In genomic region chr14:55097646-55098045, GRCm38 (mm10) we compare ENCODE assay signal across 9 mouse cellular contexts. TPM values are rescaled to one million over a fixed set of nuclear protein-coding genes. Genes with fewer than 3 reads are reported as not detected.
DNase-seq lines count a peak whose midpoint lies in the region; ATAC-seq and TF ChIP-seq lines count a peak whose summit lies in the region.
"Had no signal": no experiment of that assay in that cellular context is flagged by ENCODE, and none has a peak within 500 bp of the region (broad histone marks: within the 10 kb centered on the region; RNA-seq: fewer than 3 reads in every experiment).

No protein-coding gene starts in this region.

- H3K4me3 ChIP-seq in forebrain, embryonic 12.5 days (replicated peaks) = no peak overlapping the region
- no peak overlapping the region for H3K4me3 ChIP-seq in forebrain, embryonic 16.5 days (replicated peaks; ENCODE audit: low read length)
- no peak overlapping the region for H3K4me3 ChIP-seq in layer of hippocampus, adult 2 months
- no peak overlapping the region for H3K4me3 ChIP-seq in hindbrain, embryonic 11.5 days (ENCODE audit: low read depth, low read length)
- H3K4me3 ChIP-seq in midbrain, embryonic 16.5 days (ENCODE audit: low read depth, low read length) = no peak overlapping the region
- H3K4me3 ChIP-seq: myocyte had no signal

- 63% methylated on average over 10 of the region's 10 CpGs for WGBS in forebrain, embryonic 12.5 days
- WGBS in forebrain, embryonic 16.5 days = 65% methylated on average over 10 of the region's 10 CpGs
- 68% methylated on average over 10 of the region's 10 CpGs for WGBS in hindbrain, embryonic 11.5 days
- 53% methylated on average over 10 of the region's 10 CpGs for WGBS in midbrain, embryonic 16.5 days

- intact Hi-C loops in left cerebral cortex, postnatal 25 days (cut with DNase I) = loop anchor here (5.0 kb wide), 1 partner anchor 195 kb away; no protein-coding TSS in a partner anchor
- intact Hi-C loops in left cerebral cortex, postnatal 36 days (cut with DNase I) = no loop called here

- 0 out of 2 replicates have a peak overlapping the region, but pooled peaks have one; percentile 12 for H3K9ac ChIP-seq in forebrain, embryonic 12.5 days
- H3K9ac ChIP-seq in forebrain, embryonic 16.5 days (replicated peaks; ENCODE audit: low read depth, low read length) = no peak overlapping the region
- no peak overlapping the region for H3K9ac ChIP-seq in hindbrain, embryonic 11.5 days (ENCODE audit: low read depth, low read length)
- H3K9ac ChIP-seq in midbrain, embryonic 16.5 days (ENCODE audit: low read depth, low read length) = no peak overlapping the region

- H3K36me3 ChIP-seq in forebrain, embryonic 12.5 days (replicated peaks) = peaks cover 19% of the 10 kb centered on the region; the same call in 1 of the 2 replicates
- H3K36me3 ChIP-seq in forebrain, embryonic 16.5 days (ENCODE audit: control insufficient read depth, insufficient read depth) = no peaks in the 10 kb centered on the region
- H3K36me3 ChIP-seq in hindbrain, embryonic 11.5 days (ENCODE audit: control insufficient read depth, insufficient read depth, low read length) = no peaks in the 10 kb centered on the region
- H3K36me3 ChIP-seq in midbrain, embryonic 16.5 days (ENCODE audit: control insufficient read depth, insufficient read depth, low read length) = peaks cover 3% of the 10 kb centered on the region; the same call in 1 of the 2 replicates

- no peak overlapping the region for H3K4me2 ChIP-seq in forebrain, embryonic 12.5 days
- H3K4me2 ChIP-seq in forebrain, embryonic 16.5 days (ENCODE audit: low read length) = no peak overlapping the region
- no peak overlapping the region for H3K4me2 ChIP-seq in hindbrain, embryonic 11.5 days (replicated peaks; ENCODE audit: low read depth, low read length)
- peak overlapping the region; percentile 1; the same call in 1 of the 2 replicates for H3K4me2 ChIP-seq in midbrain, embryonic 16.5 days (ENCODE audit: low read length)

- H3K27ac ChIP-seq in forebrain, embryonic 12.5 days = peak overlapping the region; percentile 59
- no peak overlapping the region for H3K27ac ChIP-seq in forebrain, embryonic 16.5 days (ENCODE audit: low read length)
- H3K27ac ChIP-seq in layer of hippocampus, adult 2 months = peak overlapping the region; percentile 96; the same call in 1 of the 2 replicates
- H3K27ac ChIP-seq in hindbrain, embryonic 11.5 days (ENCODE audit: low read depth, low read length) = peak overlapping the region; percentile 47
- H3K27ac ChIP-seq in midbrain, embryonic 16.5 days (ENCODE audit: low read length) = peak overlapping the region; percentile 3; the same call in 1 of the 2 replicates

- no peaks in the 10 kb centered on the region for H3K9me3 ChIP-seq in forebrain, embryonic 12.5 days
- H3K9me3 ChIP-seq in forebrain, embryonic 16.5 days (ENCODE audit: control insufficient read depth, low read length) = no peaks in the 10 kb centered on the region
- no peaks in the 10 kb centered on the region for H3K9me3 ChIP-seq in hindbrain, embryonic 11.5 days (ENCODE audit: control insufficient read depth, low read length)
- H3K9me3 ChIP-seq in midbrain, embryonic 16.5 days (replicated peaks; ENCODE audit: control insufficient read depth, low read length, poor library complexity, severe bottlenecking) = no peaks in the 10 kb centered on the region

- peaks cover 34% of the 10 kb centered on the region for H3K4me1 ChIP-seq in forebrain, embryonic 12.5 days
- peaks cover 28% of the 10 kb centered on the region for H3K4me1 ChIP-seq in forebrain, embryonic 16.5 days (replicated peaks; ENCODE audit: control insufficient read depth, insufficient read depth, low read length)
- peaks cover 9% of the 10 kb centered on the region; the same call in 1 of the 2 replicates for H3K4me1 ChIP-seq in hindbrain, embryonic 11.5 days (replicated peaks; ENCODE audit: control insufficient read depth, insufficient read depth, low read length)
- peaks cover 25% of the 10 kb centered on the region for H3K4me1 ChIP-seq in midbrain, embryonic 16.5 days (ENCODE audit: control insufficient read depth, insufficient read depth, low read length)

- TF ChIP-seq CTCF in layer of hippocampus, adult 2 months (conservative IDR thresholded peaks at IDR 0.05) = no peak

- no peak for DNase-seq in layer of hippocampus, adult 2 months (ENCODE audit: low spot score in 2 of 2)
- DNase-seq in layer of hippocampus, postnatal 14 days (ENCODE audit: low spot score in 2 of 2) = no peak
- no peak for DNase-seq in hindbrain, embryonic 11.5 days (ENCODE audit: low spot score)
- no peak for DNase-seq in left cerebral cortex, postnatal 25 days (ENCODE audit: low spot score in 2 of 2)
- no peak for DNase-seq in left cerebral cortex, postnatal 36 days (ENCODE audit: low spot score in 2 of 2)

- no peak for ATAC-seq in forebrain, embryonic 12.5 days (ENCODE audit: low FRiP score)
- ATAC-seq in forebrain, embryonic 16.5 days = no peak
- no peak for ATAC-seq in hindbrain, embryonic 11.5 days (ENCODE audit: low FRiP score)
- no peak for ATAC-seq in midbrain, embryonic 16.5 days

- H3K27me3 ChIP-seq in forebrain, embryonic 12.5 days = 0 out of 2 replicates have a peak, but pooled peaks cover 3% of the 10 kb centered on the region
- no peaks in the 10 kb centered on the region for H3K27me3 ChIP-seq in forebrain, embryonic 16.5 days (replicated peaks; ENCODE audit: control insufficient read depth, insufficient read depth, low read length)
- no peaks in the 10 kb centered on the region for H3K27me3 ChIP-seq in hindbrain, embryonic 11.5 days (ENCODE audit: control insufficient read depth, insufficient read depth, low read length)
- no peaks in the 10 kb centered on the region for H3K27me3 ChIP-seq in midbrain, embryonic 16.5 days (ENCODE audit: control insufficient read depth, insufficient read depth, low read depth, low read length)

RNA-seq across cellular contexts. Expression of gene Thtpa, which starts 3.1 kb away (rescaled TPM):
- polyA plus RNA-seq in forebrain, embryonic 12.5 days (2016; fragmentation: Nextera tagmentation; extraction: Ambion mirVana) = 32.0 and 33.0 TPM in 2 replicates
- polyA plus RNA-seq in forebrain, embryonic 16.5 days (2015; fragmentation: Nextera tagmentation; extraction: Ambion mirVana) = 55.2 and 56.6 TPM in 2 replicates
- 10 to 100 TPM; 19.3 to 23.7 TPM for total RNA-seq in layer of hippocampus, adult 2 months (2021)
- total RNA-seq in layer of hippocampus, postnatal 14 days (2021) = 10 to 100 TPM; 21.7 to 24.7 TPM
- polyA plus RNA-seq in hindbrain, embryonic 11.5 days (2014; fragmentation: Nextera tagmentation; extraction: Ambion mirVana) = 18.2 and 20.9 TPM in 2 replicates
- 37.0 and 38.6 TPM in 2 replicates for polyA plus RNA-seq in midbrain, embryonic 16.5 days (2015; fragmentation: Nextera tagmentation; extraction: Ambion mirVana)
- total RNA-seq in left cerebral cortex, postnatal 25 days (2021) = 10 to 100 TPM; 23.8 to 25.0 TPM
- total RNA-seq in left cerebral cortex, postnatal 36 days (2021) = 10 to 100 TPM; 24.3 to 29.5 TPM

RNA-seq across cellular contexts. Expression of gene Zfhx2, which starts 5.5 kb away (rescaled TPM):
- polyA plus RNA-seq in forebrain, embryonic 12.5 days (2016; fragmentation: Nextera tagmentation; extraction: Ambion mirVana) = 26.3 and 28.1 TPM in 2 replicates
- 21.5 and 32.9 TPM in 2 replicates for polyA plus RNA-seq in forebrain, embryonic 16.5 days (2015; fragmentation: Nextera tagmentation; extraction: Ambion mirVana)
- total RNA-seq in layer of hippocampus, adult 2 months (2021) = 10 to 100 TPM; 55.5 to 67.3 TPM
- total RNA-seq in layer of hippocampus, postnatal 14 days (2021) = 10 to 100 TPM; 41.2 to 48.8 TPM
- 16.1 and 20.8 TPM in 2 replicates for polyA plus RNA-seq in hindbrain, embryonic 11.5 days (2014; fragmentation: Nextera tagmentation; extraction: Ambion mirVana)
- 25.9 and 34.6 TPM in 2 replicates for polyA plus RNA-seq in midbrain, embryonic 16.5 days (2015; fragmentation: Nextera tagmentation; extraction: Ambion mirVana)
- total RNA-seq in left cerebral cortex, postnatal 25 days (2021) = 10 to 100 TPM; 37.5 to 47.1 TPM
- 10 to 100 TPM; 31.0 to 52.3 TPM for total RNA-seq in left cerebral cortex, postnatal 36 days (2021)

RNA-seq across cellular contexts. Expression of gene Ap1g2, which starts 8.7 kb away (rescaled TPM):
- 10.2 and 11.4 TPM in 2 replicates for polyA plus RNA-seq in forebrain, embryonic 12.5 days (2016; fragmentation: Nextera tagmentation; extraction: Ambion mirVana)
- 13.3 and 16.5 TPM in 2 replicates for polyA plus RNA-seq in forebrain, embryonic 16.5 days (2015; fragmentation: Nextera tagmentation; extraction: Ambion mirVana)
- 10 to 100 TPM; 15.4 to 19.3 TPM for total RNA-seq in layer of hippocampus, adult 2 months (2021)
- 10 to 100 TPM; 15.8 to 18.6 TPM for total RNA-seq in layer of hippocampus, postnatal 14 days (2021)
- polyA plus RNA-seq in hindbrain, embryonic 11.5 days (2014; fragmentation: Nextera tagmentation; extraction: Ambion mirVana) = 9.0 and 9.4 TPM in 2 replicates
- polyA plus RNA-seq in midbrain, embryonic 16.5 days (2015; fragmentation: Nextera tagmentation; extraction: Ambion mirVana) = 9.0 and 9.2 TPM in 2 replicates
- total RNA-seq in left cerebral cortex, postnatal 25 days (2021) = 10 to 100 TPM; 10.3 to 11.3 TPM
- 10 to 100 TPM in 1 of 2 experiments, 1 to 10 TPM in 1; 6.3 to 20.1 TPM for total RNA-seq in left cerebral cortex, postnatal 36 days (2021)

RNA-seq across cellular contexts. Expression of gene Jph4, which starts 19.1 kb away (rescaled TPM):
- 9.0 and 9.4 TPM in 2 replicates for polyA plus RNA-seq in forebrain, embryonic 12.5 days (2016; fragmentation: Nextera tagmentation; extraction: Ambion mirVana)
- polyA plus RNA-seq in forebrain, embryonic 16.5 days (2015; fragmentation: Nextera tagmentation; extraction: Ambion mirVana) = 33.6 and 45.1 TPM in 2 replicates
- total RNA-seq in layer of hippocampus, adult 2 months (2021) = 100 to 1,000 TPM; 453 to 476 TPM
- total RNA-seq in layer of hippocampus, postnatal 14 days (2021) = 100 to 1,000 TPM; 408 to 411 TPM
- polyA plus RNA-seq in hindbrain, embryonic 11.5 days (2014; fragmentation: Nextera tagmentation; extraction: Ambion mirVana) = 2.8 and 3.3 TPM in 2 replicates
- 37.3 and 40.3 TPM in 2 replicates for polyA plus RNA-seq in midbrain, embryonic 16.5 days (2015; fragmentation: Nextera tagmentation; extraction: Ambion mirVana)
- 100 to 1,000 TPM; 317 to 338 TPM for total RNA-seq in left cerebral cortex, postnatal 25 days (2021)
- total RNA-seq in left cerebral cortex, postnatal 36 days (2021) = 100 to 1,000 TPM; 312 to 354 TPM
- polyA plus RNA-seq: myocyte had no signal
